Mouse (Mus musculus) spleen, adult 18-20 months (tissue): ENCODE results near the gene Mcu.

Source experiments
- DNase-seq, 2 experiments: peaks; one replicate each; pipeline ENCODE4 v3.0.0; 2022; ENCODE audit warnings: mixed read lengths in 2 of 2

Mcu gene

DNA sequence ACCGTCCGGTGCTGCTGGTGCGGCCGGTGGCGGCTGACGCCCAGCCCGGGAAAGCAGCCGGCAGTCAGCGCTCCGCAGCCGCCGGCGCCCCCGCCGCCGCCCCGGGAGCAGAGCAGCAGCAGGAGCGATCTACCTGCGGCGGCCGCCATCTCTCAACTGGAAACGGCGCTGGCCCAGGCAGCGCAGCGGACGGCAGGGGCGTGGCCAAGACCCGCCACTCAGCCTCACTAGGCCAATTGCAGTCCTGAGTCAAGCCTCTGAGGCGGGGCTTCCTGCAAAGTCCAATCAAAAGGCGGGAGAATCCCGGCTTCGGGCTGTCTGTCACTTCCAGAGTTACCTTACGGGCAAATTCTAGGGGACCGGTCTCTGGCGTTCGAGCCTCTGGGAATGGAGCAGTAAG lies at the start of gene Mcu:
Mcu (minus strand) TSS at position 171 of the 400 bp plus-strand sequence.
- DNase-seq = peak; percentile 91 to 96

DNA sequence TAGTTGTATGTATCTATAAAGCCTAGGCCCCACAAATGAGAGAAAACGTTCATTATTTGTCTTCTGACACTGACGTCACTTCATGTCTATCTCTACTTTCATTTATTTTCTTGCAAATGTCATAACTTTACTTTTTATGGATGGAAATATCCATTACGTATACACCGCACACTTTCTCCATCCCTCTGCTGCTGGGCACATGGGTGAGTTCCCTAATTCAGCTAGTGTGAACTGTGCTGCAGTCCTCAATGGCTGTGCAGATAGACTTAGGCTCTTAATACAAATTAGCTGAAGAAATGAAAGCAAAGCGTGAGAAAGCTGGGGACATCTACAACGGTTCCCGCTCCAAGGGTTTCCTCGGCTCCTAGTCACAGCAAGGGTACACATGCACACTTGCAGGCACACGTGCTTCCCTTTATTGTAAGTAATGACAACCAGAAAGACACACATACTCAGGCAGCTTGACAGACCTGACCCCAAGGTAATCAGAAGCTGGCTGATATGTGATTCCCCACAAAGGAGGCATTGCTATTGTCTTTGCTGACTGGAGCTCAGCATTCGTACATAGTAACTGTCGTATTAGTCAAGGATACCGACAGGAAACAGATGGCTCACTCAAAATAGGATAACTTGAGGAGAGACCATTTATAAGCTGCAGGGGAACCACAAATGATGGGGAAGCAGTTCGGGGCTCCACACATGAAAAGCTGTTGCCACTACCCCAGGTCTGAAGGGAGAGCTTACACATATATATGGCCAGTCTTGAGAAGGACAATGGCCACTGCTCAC lies 49.2 kb upstream of the Mcu start:
- no peak for DNase-seq

GRCm38 (mm10) chr10:59664765-59665164 lies 48.3 kb upstream of the Mcu start:
- no peak for DNase-seq

- no peak for DNase-seq
Observed at GRCm38 (mm10) chr10:59656799-59657198, 40.3 kb upstream of the Mcu start.

DNA sequence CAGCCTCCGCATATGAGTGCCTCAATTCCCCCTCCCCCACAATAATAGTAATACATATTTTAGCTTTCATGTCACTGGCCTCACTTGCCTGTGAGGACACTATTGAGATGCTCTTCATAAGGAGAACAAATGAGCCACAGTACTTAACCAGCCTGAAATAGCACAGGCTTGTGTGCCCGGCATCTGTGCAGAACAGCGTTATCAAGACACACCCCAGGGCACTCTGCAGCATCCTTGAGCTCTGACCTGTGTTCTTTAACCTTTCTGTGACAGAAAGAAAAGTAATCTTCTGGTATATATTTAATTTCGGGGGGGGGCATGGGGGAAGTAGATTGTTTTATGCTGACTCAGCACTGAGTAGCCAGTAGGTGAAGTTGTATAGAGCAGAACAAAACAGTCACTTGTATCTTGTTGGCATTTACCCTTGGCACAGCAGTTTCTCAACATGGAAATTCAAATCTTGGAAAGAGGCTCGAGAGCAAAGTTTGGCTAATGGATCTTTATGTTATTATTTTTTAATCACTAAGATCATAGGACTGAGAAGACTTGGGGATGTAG lies 30.4 kb upstream of the Mcu start:
- DNase-seq = no peak

GRCm38 (mm10) chr10:59645153-59645552 lies 28.7 kb upstream of the Mcu start:
- DNase-seq = no peak

GRCm38 (mm10) chr10:59644710-59645109 lies 28.2 kb upstream of the Mcu start:
- DNase-seq = no peak

- DNase-seq = no peak
Observed at GRCm38 (mm10) chr10:59643645-59644044, 27.2 kb upstream of the Mcu start.

DNA sequence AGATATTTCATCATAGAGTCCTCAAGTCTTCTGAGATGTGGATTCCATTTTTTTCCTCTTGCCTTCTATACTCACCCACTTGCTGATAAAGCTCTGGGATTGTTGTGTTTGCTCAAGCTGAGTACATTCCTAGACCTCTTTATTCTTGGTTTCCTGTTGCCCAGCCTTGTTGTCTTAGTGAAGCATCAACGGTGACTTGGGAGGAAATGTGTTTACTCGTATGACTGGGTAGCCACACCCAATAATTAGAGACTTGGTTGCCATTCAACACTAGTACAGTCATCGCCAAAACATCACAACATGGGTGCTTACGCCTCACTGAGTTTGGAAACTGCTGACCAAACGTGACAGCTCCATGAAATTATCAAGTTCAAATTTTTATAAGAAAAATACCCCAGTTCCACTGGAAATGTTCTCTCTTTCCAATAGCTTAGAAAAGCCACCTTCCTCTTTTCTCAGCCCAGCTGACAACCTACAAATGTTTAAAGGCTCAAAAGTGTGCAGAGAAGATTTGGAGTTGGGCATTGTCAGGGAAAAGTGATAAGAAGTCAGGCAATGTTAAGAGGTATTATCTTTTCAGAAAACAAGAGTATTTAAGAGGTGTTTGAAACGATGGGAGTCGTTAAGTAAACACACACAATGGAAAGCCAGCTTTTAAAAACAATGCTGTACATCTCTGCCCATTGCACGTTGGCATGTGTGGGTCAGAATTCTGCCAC lies 26.3 kb upstream of the Mcu start:
- DNase-seq = no peak

- no peak for DNase-seq
Observed at GRCm38 (mm10) chr10:59638576-59638975, 22.1 kb upstream of the Mcu start.

DNA sequence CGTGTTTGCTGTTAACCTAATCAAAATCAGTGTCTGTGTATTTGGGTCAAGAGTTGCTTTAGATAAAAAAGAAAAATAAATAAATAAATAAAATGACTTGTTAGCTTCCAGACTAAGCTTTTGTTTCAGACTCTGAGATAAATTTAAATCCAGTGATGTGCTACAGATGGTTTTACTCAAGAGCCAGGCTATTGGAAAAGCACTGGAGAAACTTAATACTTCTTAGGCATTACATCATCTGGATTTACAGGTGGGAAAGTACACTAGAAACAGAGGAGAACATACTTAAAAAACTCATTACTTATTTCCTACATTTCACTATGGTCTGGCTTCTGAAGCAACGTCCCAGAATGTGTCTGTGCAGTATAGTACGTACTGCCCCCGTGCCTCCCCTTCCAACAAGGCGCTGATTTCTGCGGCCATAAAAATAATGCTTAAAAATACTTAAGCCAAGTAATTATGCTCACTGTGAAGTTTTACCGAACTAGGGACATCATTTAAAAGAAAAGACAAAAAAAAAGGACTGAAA lies 21.2 kb upstream of the Mcu start:
- no peak for DNase-seq

DNA sequence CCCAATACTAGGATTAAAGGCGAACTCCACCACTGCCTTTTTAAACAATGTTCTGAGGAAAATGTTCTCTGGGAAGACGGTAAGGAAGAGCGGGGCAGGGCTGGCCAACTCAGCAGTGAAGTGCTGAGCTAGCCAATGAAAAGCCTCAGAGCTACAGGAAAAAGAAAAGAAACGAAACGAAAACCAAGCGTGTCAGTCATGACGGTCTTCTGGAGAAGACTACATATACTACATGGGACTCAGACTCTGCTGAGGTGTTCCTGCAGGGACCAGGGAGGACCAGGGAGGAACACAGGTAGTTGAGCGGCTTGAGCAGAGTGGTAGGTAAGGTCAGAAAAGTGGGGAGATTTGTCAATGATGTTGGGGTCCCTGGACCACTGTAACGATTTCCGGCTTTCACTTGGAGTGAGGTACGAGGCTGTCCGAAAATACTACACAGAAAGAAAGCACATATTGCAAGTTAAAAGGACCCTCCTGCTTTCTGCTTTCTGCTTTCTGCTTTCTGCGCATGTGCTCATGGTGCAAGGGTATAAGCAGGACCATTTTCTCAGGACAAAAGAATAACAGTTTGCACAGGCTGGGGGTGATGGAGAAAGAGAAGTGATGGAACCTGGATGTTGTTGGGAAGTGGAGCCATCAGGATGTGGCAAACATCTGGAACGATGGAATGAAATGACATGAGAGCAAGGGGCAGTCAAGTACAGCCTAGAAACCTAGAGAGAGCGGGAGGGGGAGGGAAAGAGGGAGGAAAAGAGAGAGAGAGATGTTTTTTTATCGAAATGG lies 20.4 kb upstream of the Mcu start:
- no peak for DNase-seq

DNA sequence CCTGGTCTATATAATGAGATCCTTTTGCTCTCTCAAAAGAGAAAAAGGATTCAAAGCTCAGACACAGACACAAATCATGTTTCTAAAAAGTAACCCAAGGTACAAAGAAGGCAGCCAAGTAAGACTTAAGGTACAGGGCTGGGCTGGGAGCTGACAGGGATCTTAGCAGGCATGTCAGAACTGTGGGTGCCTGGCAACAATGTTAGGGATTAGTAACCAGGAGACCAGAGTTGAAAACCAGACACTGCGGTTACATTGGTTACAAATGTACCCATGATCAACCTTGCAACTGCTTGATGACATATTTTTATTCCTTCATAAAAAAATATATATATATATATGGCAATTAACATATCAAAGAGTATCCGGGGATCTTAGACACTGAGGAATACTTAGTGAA lies 19.6 kb upstream of the Mcu start:
- DNase-seq = no peak

DNA sequence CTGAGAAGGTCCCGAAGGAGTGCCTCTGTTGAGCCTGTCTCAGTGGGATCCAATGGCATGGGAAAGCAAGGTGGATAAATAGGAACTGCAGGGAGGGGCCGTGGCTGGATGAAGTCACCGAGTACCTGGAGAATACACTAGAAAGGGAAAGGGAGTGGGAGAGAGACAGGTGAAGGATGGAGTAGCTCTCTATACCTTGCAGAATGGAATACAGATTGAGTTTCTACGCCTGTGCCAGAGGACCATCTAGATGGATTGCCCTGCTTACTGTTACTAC lies 13.0 kb upstream of the Mcu start:
- DNase-seq = no peak

DNA sequence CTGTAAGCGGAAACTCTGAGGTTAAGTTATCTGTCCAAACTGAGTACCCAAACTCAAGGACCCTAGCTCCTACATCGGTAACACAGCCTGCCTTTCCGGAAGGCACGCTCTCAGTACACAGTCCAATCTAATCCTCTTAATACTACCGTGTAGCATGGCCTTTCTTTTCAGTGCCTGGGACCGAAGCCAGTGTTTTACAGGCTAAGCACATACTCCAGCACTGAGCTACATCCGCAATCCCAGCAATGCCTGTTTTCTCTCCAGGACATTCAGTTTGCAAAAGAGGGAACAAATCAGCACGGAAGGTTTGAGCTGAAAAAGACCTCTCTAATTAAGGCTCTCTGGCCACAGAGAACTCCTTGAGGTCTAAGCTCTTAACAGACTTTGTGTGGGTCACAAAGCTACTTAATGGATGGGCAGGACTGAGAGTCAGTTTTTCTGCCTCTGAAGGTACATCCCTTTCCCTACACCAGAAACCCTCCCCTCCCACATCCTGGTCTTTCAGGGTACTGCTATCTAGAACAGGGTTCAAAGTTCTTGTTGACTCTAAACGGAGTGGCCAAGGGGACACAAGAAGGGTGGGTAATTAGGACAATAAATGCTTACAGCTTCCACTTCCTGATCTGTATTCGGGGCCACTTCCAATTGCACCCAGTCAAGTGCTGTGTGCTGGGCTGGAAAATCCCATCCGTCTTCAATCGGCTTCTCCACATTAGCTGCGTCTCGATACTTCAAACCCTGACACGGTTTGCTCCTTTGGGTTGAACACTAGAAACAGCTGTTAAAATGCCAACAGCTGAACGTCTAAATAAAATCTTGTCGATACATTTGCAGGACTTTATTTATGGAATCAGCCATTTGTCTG lies 12.4 kb upstream of the Mcu start:
- DNase-seq = no peak

DNA sequence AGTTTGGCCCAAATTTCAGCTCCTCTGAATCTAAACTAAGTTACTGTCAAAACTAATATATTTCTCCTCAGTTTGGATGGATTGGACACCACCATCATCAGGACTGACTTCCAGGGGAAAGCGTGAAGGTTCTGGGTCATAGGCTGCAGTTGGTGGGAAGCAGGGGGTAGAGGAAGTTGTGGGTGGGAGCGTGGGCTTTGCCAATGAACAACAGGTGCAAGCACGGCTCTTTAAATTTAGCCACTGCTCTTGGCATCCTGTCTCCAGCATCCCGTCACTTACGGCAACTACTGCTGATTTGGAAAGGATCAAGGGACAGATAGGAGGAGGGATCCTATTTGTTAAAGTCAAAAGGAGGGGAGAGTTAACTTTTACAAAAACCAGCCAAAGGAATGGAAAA lies 7.0 kb upstream of the Mcu start:
- DNase-seq = no peak

GRCm38 (mm10) chr10:59621355-59621754 lies 4.9 kb upstream of the Mcu start:
- no peak for DNase-seq

- no peak for DNase-seq
Observed at GRCm38 (mm10) chr10:59617776-59618175, 1.3 kb upstream of the Mcu start.

- DNase-seq = no peak
Observed at GRCm38 (mm10) chr10:59615981-59616520, 441 bp downstream of the Mcu start, which contains the start of gene Gm10322. Gene Gm10322 (plus strand): TSS chr10:59616063.

- no peak for DNase-seq
Observed at GRCm38 (mm10) chr10:59615411-59615810, 1.1 kb downstream of the Mcu start.

DNA sequence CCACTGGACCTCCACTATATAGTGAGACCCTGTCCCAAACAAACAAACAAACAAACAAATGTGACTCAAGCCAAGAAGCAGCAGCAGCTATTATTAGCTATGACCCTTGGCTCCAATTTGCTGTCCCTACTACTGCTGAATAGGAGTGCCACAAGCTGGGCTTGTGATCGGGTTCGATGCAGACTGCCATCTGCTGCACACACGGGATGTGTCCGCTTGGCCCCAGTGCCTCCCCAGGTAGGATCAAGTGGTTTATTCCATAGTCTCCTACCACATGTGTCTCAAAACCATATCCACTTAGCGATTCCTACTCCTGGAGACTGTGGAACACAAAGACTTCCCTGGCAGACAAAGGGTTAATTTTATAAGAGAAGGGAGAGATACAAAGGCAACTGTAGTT lies 2.4 kb downstream of the Mcu start:
- DNase-seq = no peak

DNA sequence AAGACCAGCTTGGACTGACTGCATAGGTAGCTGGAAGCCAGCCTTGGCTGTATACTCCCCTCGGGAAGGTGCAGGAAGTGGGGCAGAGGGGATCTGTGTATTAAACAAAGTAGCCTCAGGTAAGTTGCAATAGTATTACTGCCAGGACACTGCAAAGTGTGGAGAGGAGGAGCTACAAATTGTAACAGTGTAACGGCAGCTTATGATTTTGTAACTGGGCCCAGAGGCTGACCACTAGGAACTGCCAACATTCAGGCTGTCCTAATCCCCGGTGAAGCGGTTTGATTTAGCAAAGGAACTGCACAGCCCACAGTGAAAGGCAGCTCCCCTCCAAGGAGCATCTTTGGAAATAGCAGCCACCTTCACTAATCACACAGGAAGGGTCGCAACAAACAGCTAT lies 3.2 kb downstream of the Mcu start:
- no peak for DNase-seq
